Mouse (Mus musculus): Measurements from ENCODE around the gene Xrcc4. TPM values are rescaled to one million over a fixed set of nuclear protein-coding genes. Genes with fewer than 3 reads are reported as not detected.

Xrcc4 gene
- total RNA-seq, 1 experiment, result 11.5 TPM

GRCm38 (mm10) chr13:89883523-89883922 is 205.9 kb downstream of the Xrcc4 start:
- no peak for DNase-seq (ENCODE audit: low read depth, low spot score)
- Histone ChIP-seq H3K9ac (ENCODE audit: insufficient read depth, low read depth, low read length, poor library complexity, severe bottlenecking) (no peak overlapping the region), H3K4me3 (ENCODE audit: insufficient read depth in 1 of 2, low read depth in 1 of 2, low read length in 2 of 2, poor library complexity in 1 of 2, severe bottlenecking in 1 of 2) (no peak overlapping the region), H3K4me1 (ENCODE audit: control insufficient read depth in 2 of 2, insufficient read depth in 2 of 2, low read length in 2 of 2, poor library complexity in 1 of 2) (no peaks in the 10 kb centered on the region), H3K27ac (ENCODE audit: insufficient read depth, low read depth, low read length, poor library complexity, severe bottlenecking) (no peak overlapping the region), H3K36me3 (ENCODE audit: control insufficient read depth, insufficient read depth, low read length, poor library complexity, severe bottlenecking) (no peaks in the 10 kb centered on the region), H3K9me3 (ENCODE audit: control insufficient read depth, insufficient read depth, low read depth, low read length) (no peaks in the 10 kb centered on the region)
- in situ Hi-C loops (cut with MboI; ENCODE audit: low sequenced_read_pairs in 2 of 2, unreplicated experiment in 2 of 2), result no loop called here
- TF ChIP-seq ZNF384 (IDR thresholded peaks at IDR 0.05; ENCODE audit: low read depth, low read length) (no peak), HCFC1 (IDR thresholded peaks at IDR 0.05; ENCODE audit: borderline replicate concordance, insufficient read depth, low read length) (no peak), ZC3H11A (IDR thresholded peaks at IDR 0.05; ENCODE audit: borderline replicate concordance, low read depth, low read length) (no peak), MAFK (IDR thresholded peaks at IDR 0.05; ENCODE audit: insufficient read depth, low read depth, low read length) (no peak), CHD2 (IDR thresholded peaks at IDR 0.05; ENCODE audit: low read depth, low read length) (no peak)

GRCm38 (mm10) chr13:89881281-89881680 is 208.1 kb downstream of the Xrcc4 start:
- Histone ChIP-seq H3K4me3 (ENCODE audit: insufficient read depth in 1 of 2, low read depth in 1 of 2, low read length in 2 of 2, poor library complexity in 1 of 2, severe bottlenecking in 1 of 2) (no peak overlapping the region), H3K4me1 (ENCODE audit: control insufficient read depth in 2 of 2, insufficient read depth in 2 of 2, low read length in 2 of 2, poor library complexity in 1 of 2) (no peaks in the 10 kb centered on the region), H3K36me3 (ENCODE audit: control insufficient read depth, insufficient read depth, low read length, poor library complexity, severe bottlenecking) (no peaks in the 10 kb centered on the region), H3K9ac (ENCODE audit: insufficient read depth, low read depth, low read length, poor library complexity, severe bottlenecking) (no peak overlapping the region), H3K27ac (ENCODE audit: insufficient read depth, low read depth, low read length, poor library complexity, severe bottlenecking) (no peak overlapping the region), H3K9me3 (ENCODE audit: control insufficient read depth, insufficient read depth, low read depth, low read length) (no peaks in the 10 kb centered on the region)
- TF ChIP-seq ZNF384 (IDR thresholded peaks at IDR 0.05; ENCODE audit: low read depth, low read length) (no peak), HCFC1 (IDR thresholded peaks at IDR 0.05; ENCODE audit: borderline replicate concordance, insufficient read depth, low read length) (no peak), ZC3H11A (IDR thresholded peaks at IDR 0.05; ENCODE audit: borderline replicate concordance, low read depth, low read length) (no peak), MAFK (IDR thresholded peaks at IDR 0.05; ENCODE audit: insufficient read depth, low read depth, low read length) (no peak), CHD2 (IDR thresholded peaks at IDR 0.05; ENCODE audit: low read depth, low read length) (no peak)
- no peak for DNase-seq (ENCODE audit: low read depth, low spot score)
- in situ Hi-C loops (cut with MboI; ENCODE audit: low sequenced_read_pairs in 2 of 2, unreplicated experiment in 2 of 2), result no loop called here

GRCm38 (mm10) chr13:89878832-89879468 is 210.5 kb downstream of the Xrcc4 start:
- no peak for DNase-seq (ENCODE audit: low read depth, low spot score)
- Histone ChIP-seq H3K9me3 (ENCODE audit: control insufficient read depth, insufficient read depth, low read depth, low read length) (no peaks in the 10 kb centered on the region), H3K36me3 (ENCODE audit: control insufficient read depth, insufficient read depth, low read length, poor library complexity, severe bottlenecking) (no peaks in the 10 kb centered on the region), H3K9ac (ENCODE audit: insufficient read depth, low read depth, low read length, poor library complexity, severe bottlenecking) (no peak overlapping the region), H3K4me3 (ENCODE audit: insufficient read depth in 1 of 2, low read depth in 1 of 2, low read length in 2 of 2, poor library complexity in 1 of 2, severe bottlenecking in 1 of 2) (no peak overlapping the region), H3K27ac (ENCODE audit: insufficient read depth, low read depth, low read length, poor library complexity, severe bottlenecking) (no peak overlapping the region), H3K4me1 (ENCODE audit: control insufficient read depth in 2 of 2, insufficient read depth in 2 of 2, low read length in 2 of 2, poor library complexity in 1 of 2) (no peaks in the 10 kb centered on the region)
- in situ Hi-C loops (cut with MboI; ENCODE audit: low sequenced_read_pairs in 2 of 2, unreplicated experiment in 2 of 2), result no loop called here
- TF ChIP-seq CHD2 (IDR thresholded peaks at IDR 0.05; ENCODE audit: low read depth, low read length), result no peak
- no peak for TF ChIP-seq HCFC1 (IDR thresholded peaks at IDR 0.05; ENCODE audit: borderline replicate concordance, insufficient read depth, low read length)
- TF ChIP-seq MAFK (IDR thresholded peaks at IDR 0.05; ENCODE audit: insufficient read depth, low read depth, low read length), result no peak
- TF ChIP-seq ZC3H11A (IDR thresholded peaks at IDR 0.05; ENCODE audit: borderline replicate concordance, low read depth, low read length), result no peak
- TF ChIP-seq ZNF384 (IDR thresholded peaks at IDR 0.05; ENCODE audit: low read depth, low read length), result no peak

- Histone ChIP-seq H3K4me3 (ENCODE audit: insufficient read depth in 1 of 2, low read depth in 1 of 2, low read length in 2 of 2, poor library complexity in 1 of 2, severe bottlenecking in 1 of 2) (no peak overlapping the region), H3K9ac (ENCODE audit: insufficient read depth, low read depth, low read length, poor library complexity, severe bottlenecking) (no peak overlapping the region), H3K4me1 (ENCODE audit: control insufficient read depth in 2 of 2, insufficient read depth in 2 of 2, low read length in 2 of 2, poor library complexity in 1 of 2) (no peaks in the 10 kb centered on the region), H3K9me3 (ENCODE audit: control insufficient read depth, insufficient read depth, low read depth, low read length) (no peaks in the 10 kb centered on the region), H3K36me3 (ENCODE audit: control insufficient read depth, insufficient read depth, low read length, poor library complexity, severe bottlenecking) (no peaks in the 10 kb centered on the region), H3K27ac (ENCODE audit: insufficient read depth, low read depth, low read length, poor library complexity, severe bottlenecking) (no peak overlapping the region)
- DNase-seq (ENCODE audit: low read depth, low spot score), result no peak
- TF ChIP-seq ZC3H11A (IDR thresholded peaks at IDR 0.05; ENCODE audit: borderline replicate concordance, low read depth, low read length), result no peak
- no peak for TF ChIP-seq CHD2 (IDR thresholded peaks at IDR 0.05; ENCODE audit: low read depth, low read length)
- no peak for TF ChIP-seq ZNF384 (IDR thresholded peaks at IDR 0.05; ENCODE audit: low read depth, low read length)
- TF ChIP-seq MAFK (IDR thresholded peaks at IDR 0.05; ENCODE audit: insufficient read depth, low read depth, low read length), result no peak
- TF ChIP-seq HCFC1 (IDR thresholded peaks at IDR 0.05; ENCODE audit: borderline replicate concordance, insufficient read depth, low read length), result no peak
- in situ Hi-C loops (cut with MboI; ENCODE audit: low sequenced_read_pairs in 2 of 2, unreplicated experiment in 2 of 2), result no loop called here
These were observed 213.9 kb downstream of the Xrcc4 start for GRCm38 (mm10) chr13:89875499-89875898.

Data from ES-E14 (cell line).